Mouse (Mus musculus) B cell, adult 2 months (primary cell): ENCODE measurements around the gene Rep15.
A peak's percentile ranks its signal among the peaks of the same experiment; 100 is the strongest.

Experiments used
- DNase-seq, 2 experiments: peaks; one replicate each; pipeline ENCODE4 v3.0.0; 2022

Rep15 gene

DNA sequence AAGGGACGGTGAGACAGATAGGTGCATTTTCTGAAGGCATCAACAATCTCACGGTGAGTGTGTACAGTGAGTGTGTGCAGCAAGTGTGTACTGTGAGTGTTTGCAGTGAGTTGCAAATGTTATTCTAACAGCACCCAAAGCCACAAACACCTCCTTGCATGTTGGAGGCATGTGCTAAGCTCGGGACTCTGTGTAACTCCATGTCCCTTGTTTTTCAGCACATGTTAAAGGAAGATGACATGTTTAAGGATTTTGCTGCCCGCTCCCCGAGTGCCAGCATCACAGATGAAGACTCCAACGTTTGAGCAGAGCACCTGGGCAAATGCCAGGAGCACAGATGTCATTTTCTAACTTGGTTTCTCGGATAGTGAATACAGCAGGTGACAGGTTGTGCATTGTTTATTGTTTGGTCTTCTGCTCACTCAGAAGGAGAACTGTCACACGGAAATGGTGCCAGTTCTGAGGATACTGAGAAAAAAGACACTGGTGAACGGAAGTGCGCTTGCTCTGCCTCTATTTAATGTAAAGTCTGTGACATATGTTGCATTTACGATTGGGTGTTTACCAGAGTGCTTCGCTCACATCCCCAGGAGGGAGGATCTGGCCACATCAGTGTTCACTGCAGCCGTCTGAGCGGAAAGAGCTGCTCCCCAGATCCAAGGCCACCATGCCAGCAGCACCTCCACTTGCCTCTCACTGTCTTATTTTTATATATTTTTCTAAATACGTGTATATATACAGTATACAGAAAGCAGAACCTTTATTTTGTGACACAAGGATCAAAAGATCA lies 2.1 kb upstream of the Rep15 start:
- DNase-seq = no peak

DNA sequence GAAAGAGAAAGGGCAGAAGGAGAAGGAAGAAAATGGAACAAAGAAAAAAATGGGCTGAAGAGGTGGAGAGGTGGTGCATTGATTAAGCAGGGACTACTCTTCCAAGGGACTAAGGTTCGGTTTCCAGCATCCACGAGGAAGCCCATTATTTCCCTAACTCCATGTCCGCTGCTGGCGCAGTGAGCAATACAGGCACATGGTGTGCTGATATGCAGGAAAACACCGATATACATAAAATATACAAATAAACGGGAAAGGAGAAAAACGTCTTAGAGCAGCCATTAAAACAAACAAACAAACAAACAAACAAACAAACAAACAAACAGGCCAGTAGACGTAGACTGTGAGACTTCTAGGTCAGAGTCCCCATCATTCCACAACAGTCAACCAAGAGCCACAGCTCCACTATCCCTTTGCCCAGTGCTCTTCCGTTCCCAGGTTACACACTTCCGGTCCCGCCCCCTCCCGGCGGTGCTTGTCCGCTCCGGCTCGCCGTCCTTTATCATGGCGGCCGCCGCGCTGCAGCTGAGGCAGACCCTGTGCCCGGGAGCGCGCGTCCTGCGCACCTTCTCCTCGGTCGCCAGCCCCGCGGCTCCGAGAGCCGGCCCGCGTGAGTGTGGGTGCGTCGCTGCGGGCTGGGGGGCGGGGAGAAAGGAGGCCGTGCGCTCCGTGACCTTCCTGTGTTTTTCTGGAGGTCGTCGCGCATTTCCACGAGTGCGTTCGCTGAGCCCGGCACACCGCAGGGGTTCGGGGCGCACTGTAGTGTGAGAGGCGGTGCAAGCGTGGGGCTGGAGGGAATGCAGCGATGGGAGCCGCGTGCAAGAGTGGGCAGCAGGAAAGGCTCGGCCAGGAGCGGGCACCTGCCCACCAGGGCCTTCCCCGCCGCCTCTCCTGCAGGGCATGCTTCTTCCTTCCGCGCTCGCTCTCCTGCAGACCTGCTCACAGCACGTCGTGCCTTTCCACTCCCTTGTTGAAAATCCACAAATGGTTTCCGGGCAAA lies 10.2 kb downstream of the Rep15 start, which contains the start of gene Mrps35:
Gene Mrps35 (plus strand): TSS at position 474 of the 1,000 bp plus-strand sequence.
- DNase-seq = peak; percentile 88

DNA sequence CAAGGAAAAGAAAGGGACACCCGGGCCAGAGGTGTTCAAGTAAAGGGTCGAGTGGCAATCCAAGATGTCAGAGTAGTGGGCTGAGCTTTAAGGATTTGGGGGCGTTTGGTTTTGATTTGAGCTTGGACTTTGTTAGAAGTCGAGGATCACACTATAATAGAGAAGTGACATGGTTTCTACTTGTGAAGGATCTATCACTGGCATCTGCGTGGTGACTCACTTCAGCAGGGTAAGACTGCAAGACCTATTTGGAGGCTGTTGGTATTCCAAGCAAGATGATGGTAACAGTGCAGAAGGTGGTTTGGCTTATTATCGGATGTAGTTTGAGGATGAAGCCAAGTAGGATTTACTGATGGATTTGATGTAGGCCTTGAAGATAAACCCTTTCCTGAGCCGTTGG lies 11.2 kb downstream of the Rep15 start:
- no peak for DNase-seq

DNA sequence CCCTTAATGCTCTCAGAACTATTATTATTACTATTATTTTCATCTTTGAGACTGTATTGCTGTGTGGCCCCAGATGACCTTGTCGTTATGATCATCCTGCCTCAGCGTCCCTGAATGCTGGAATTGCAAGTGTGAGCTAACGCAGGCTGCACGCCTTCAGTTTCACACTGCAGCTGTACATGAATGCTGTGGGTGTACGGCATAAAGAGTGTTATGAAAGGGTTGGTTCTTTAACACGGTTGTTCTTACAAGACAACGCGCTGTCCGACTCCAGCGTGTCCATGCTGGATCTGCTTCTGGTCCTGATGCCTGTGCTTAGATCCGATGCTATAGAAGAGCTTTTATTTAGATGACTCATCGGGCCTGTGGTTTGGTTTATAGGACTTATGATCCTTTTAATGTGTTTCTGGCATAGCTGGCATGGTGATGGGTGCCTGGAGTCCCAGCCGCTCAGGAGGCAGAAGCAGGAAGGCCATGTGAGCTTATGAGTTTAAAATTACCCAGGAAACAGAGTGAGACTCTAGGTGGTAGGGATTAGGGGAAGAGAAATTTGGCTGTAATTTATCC lies 16.9 kb downstream of the Rep15 start:
- DNase-seq = no peak

DNA sequence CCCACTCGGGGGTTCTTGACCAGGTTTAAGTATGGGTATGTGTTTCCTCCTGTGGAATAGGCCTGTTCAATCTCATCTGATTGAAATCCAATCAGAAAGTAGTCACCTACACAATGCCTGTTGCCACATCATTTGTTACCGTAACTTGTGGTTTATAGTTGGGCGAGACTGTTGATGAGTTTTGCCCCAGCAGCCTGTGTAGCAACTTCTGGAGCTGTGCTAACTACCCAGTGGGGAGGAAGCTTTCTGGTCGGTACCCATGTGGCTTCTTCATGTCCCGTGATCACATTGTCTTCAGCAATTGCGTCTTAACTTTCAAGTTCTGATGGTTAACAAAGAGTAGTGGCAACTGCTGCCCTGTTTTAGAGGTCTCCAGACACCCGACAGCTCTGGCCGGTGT lies 19.3 kb downstream of the Rep15 start:
- DNase-seq = no peak

DNA sequence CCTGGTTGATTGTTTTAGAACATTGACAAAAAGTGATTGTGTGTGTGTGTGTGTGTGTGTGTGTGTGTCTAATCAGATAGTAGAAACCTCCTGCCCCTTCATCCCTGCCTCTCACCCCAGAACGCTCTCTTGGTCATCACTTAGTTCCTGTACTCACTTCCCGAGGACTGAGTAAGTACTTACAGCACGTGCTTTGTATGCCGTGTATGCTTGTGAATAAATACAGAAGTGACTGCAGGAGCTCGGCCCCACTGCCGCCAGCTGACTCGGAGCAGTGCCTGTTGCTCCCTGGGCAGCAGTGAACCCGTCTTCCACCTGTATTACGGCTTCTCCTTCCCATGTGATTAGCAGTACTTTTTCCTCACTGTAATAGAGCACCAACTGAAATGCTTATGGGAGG lies 20.1 kb downstream of the Rep15 start:
- DNase-seq = no peak

DNA sequence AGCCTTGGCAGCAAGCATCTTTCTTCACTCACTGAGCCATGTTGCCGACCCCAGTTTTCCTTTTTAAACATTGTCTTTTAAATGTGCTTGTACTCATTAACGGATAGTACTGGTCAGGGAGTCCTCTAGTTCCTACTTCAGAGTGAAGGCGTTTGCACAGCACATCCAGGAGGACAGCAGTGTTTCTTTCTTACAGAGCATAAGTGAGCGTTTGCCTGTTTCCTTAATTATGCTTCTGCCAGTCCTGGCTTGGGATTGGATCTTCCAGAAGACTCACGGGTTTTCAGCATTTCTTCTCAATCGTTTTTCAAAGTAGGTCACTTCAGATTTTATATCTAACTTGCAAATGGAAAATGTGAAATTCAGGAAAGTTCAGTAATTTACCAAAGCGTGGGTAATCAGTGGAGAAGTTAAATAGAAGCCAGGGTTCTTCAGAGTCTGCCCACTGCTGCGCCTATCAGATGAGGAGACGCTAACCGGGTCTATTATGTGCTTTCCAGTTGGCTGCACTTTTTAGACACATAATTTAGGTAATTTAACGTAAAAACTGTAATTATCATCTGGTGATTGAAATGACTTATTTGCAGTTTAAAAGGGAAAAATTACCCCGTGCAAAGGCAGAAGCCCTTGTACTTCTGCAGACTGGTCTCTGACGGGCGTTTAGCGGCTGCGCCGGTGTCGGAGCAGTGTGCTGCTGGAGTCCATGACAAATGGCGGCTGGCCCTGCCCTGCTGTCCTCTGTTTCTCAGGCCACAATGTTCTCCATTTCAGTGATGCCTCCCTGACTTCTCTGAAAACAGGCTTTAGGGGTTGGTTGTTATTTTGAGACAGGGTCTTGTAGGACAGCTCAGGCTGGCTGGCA lies 21.6 kb downstream of the Rep15 start:
- no peak for DNase-seq

DNA sequence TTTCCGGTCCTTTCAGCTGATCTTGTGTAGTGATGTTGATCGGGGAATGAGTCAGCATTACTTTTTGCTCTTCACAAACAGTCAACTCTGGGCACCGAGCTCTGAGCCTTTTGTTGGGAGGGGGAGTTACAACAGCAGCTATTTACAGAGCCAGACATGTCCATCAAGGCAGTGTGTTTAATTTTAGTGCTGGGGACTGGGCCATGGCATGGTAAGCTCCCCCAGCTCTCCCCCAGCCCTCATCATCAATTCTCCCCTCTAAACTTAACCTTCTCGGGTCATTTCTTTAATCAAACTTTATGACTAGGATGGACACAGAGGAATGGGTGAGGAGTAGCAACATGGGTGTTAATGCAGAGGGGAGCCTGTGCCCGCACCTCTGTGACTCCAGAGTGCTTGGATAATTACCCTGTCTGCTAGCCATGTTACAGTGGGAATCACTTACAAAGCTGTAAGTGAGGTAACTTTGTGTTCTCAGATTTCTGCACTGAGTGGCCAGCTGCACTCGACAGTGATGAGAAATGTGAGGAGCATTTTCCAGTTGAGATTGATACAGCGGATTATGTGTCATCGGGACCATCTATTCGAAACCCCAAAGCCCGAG lies 23.1 kb downstream of the Rep15 start:
- DNase-seq = no peak

DNA sequence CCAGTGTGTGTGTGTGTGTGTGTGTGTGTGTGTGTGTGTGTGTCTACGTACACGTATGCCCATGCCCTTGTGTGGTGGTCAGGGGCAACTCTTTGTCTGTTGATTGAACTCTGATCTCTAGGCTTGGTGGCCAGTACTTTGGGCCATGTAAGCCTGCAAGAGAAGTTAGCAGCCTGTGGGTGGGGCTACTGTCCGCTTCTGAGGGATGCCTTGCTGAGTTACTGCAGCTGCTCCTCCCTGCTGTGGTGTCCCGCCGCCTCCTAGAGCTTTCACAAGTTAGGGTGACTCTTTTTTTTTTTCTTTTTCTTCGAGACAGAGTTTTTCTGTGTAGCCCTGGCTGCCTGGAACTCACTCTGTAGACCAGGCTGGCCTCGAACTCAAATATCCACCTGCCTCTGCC lies 26.9 kb downstream of the Rep15 start:
- no peak for DNase-seq

DNA sequence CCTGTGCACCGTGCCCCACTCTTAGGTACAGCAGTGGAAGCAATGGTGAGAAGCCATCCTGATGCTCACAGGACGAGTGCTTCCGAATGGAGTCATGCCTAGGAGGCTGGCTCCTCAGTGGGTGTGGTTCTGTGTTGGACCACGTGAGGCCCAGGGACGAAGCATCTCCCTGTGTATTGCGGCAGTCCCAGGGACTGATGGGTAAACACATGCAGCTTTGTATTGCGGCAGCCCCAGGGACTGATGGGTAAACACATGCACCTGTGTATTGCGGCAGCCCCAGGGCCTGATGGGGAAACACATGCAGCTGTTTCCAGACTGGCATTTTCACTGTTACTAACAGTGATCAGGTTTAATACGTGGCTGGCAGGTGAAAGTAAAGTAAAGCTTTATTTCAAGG lies 29.2 kb downstream of the Rep15 start:
- no peak for DNase-seq

DNA sequence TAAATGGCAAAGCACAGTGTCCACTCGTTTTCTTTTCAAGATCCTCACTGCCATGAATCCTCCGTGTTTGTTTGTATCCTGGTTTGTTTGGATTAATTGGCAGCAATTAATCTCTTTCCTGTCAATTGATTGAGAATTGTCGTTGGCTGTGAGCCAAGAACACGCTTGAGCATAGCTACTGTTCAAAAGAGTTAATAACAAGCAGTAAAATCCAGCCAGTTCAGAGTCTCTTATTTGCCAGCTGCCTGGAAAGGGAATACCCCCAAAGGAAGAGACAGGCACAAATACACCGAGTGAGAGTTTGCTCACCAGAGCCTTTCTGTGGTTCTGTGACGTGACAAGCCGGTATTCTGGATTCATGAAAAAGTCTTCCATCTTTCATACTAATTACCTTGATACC lies 29.6 kb downstream of the Rep15 start:
- DNase-seq = no peak

DNA sequence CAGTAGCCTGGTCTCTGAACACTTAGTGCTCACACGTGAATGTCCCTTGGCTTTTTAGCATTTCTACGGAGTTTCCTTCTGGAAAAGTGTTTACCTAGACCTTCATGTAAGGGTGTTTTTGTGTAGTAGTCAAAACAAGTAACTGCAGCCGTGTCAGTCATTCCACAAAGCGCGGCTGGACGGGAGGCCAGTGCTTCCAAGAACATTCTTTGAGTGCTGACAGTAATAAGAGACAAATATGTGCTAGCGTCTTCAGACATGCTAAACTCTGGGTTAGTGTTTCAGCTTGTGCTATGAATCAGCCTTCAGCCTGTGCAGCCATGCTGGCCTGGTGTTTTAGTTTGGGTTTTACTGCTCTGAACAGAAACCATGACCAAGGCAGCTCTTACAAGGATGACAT lies 30.3 kb downstream of the Rep15 start:
- no peak for DNase-seq

DNA sequence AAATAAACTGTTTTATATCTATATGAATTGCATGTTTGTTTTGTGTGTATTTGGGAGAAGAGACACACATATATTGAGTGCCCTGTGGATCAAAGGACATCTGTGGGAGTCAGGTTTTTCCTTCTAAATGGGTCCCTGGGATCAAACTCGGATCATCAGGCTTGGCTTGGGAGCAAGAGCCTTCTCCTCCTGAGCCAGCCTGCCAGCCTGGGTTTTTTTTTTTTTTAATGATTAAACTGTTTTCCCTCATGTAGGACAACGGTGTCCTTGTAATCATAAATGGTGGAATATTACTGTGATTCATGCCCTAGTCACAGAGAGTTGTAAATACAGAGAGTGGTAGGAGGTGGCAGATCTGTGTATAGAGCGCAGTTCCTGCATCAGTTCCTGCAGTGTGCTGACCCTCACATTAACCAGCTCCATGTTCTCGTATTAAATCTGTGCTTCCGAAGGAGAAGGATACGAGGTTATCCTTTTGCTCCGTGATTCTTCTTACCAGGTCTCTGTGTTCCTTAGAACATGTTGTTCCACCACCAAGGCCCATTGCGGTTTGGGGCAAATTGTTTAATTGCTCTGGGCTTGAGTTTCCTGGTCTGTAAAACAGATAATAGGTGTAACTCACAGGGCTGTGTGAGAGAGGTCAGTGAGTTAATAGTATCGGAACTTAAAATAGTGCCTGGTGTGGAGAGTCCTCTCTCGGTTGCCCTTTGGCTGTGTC lies 32.0 kb downstream of the Rep15 start:
- no peak for DNase-seq

DNA sequence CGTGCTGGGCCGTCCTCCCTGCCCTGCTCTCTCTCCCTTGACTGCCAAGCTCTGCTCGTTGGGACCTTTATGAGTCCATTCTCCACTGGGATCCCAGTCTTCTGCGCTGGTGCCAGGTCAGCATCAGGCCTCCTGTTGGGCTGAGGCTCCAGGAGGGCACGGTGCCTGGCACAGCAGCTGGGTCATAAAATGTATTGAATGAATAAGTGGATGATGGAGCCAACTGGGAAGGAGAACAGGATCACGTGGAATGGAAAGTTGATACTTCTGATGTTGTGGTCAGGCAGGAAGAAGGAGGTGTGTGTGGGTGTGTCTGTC lies 32.5 kb downstream of the Rep15 start:
- no peak for DNase-seq

DNA sequence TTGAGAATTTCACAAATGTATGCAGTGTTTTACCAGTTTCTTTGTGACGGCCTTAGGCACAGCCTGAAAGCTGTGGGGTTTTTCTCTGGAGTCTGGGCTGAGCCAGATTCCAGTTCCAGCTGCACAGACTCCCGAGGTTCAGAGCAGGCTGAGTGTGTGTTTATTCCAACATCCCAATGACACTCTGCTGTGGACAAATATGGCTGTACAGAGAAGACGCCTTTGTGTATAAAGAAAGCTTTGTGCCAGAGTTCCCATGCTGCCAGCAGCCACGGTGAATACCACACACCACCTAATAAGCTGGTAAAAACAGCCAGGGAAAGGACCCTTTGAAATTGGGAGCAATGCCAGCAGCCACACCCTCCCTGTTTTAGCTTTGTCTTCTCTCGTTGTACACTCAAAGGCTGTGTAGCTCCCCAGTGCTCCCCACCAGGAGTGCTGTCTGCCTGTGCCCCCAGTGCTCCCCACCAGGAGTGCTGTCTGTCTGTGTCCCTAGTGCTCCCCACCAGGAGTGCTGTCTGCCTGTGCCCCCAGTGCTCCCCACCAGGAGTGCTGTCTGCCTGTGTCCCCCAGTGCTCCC lies 43.5 kb downstream of the Rep15 start:
- DNase-seq = no peak

DNA sequence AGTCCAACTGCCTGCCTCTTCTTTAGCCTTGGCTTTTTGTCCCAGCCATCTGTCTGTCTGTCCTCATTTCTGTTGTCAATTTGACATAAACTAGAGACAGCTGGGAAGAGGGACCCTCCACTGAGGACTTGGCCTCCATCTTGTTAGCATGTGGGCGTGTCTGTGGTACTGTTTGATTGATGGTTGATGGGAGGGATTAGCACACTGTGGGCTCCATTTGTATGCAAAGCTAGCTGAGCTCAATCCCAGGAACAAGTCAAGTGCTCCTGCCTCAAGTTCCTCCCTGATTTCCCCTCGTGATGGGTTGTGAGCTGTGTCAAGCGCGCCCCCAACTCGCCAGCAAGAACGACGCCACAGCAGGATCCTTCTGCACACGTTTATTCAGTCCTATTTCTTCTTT lies 44.5 kb downstream of the Rep15 start:
- no peak for DNase-seq

DNA sequence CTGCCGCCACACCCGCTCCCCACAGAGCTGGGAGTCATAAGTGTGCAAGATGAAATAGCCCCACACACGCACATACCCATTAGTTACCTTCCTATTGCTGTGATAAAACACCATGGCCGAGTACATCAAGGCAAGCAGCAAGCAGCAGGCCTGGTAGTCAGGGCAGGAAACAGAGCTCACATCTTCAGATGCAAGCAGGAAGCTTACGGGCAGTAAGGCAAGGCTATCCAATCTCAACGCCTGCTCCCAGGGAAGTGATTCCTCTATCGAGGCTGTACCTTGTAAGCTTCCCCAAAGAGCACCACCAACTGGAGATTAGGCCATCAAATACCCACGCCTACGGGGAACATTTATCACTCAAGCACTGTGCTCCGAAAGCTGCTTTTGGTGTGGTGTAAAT lies 47.5 kb downstream of the Rep15 start:
- no peak for DNase-seq
